Mouse (Mus musculus) 3T3-L1 (cell line): ENCODE data around the gene Rpl18.

Experiments used
- DNase-seq: peaks from one replicate; pipeline ENCODE4 v3.0.0-alpha.2; 2015; ENCODE audit warnings: low read depth, low spot score

Gene Rpl18

GRCm38 (mm10) chr7:45715090-45715708 is at the start of gene Rpl18:
Rpl18 (plus strand) TSS chr7:45715457.
- peak; percentile 98 for DNase-seq

DNA sequence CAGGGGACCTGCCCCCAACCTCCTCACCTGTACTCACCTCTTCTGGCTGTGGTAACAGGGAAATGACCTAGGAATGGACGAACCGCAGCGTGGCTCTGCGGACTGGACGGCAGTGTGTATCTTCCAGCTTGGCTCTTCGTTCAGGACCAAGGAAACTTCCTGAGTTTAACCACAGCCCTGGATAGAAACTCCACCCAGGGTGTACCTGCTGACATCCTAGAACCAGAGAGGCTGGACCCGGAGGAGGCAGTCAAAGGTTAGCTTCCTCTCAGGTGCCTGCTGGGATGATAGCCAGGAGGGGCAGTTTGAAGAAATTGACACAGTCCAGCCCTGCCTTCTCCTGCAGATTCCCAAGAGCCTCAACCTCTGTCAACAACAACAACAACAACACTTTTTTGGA is 49.1 kb upstream of the Rpl18 start, which contains the start of gene Fut2:
TSS of gene Fut2 (minus strand) at position 234 of the 400 bp plus-strand sequence.
- no peak for DNase-seq

- no peak for DNase-seq
These were observed 47.5 kb upstream of the Rpl18 start for GRCm38 (mm10) chr7:45667761-45668160.

- DNase-seq = no peak
These were observed 46.3 kb upstream of the Rpl18 start for GRCm38 (mm10) chr7:45668921-45669320.

GRCm38 (mm10) chr7:45677627-45678295 is 37.5 kb upstream of the Rpl18 start:
- no peak for DNase-seq

GRCm38 (mm10) chr7:45678513-45678912 is 36.7 kb upstream of the Rpl18 start:
- DNase-seq = no peak

DNA sequence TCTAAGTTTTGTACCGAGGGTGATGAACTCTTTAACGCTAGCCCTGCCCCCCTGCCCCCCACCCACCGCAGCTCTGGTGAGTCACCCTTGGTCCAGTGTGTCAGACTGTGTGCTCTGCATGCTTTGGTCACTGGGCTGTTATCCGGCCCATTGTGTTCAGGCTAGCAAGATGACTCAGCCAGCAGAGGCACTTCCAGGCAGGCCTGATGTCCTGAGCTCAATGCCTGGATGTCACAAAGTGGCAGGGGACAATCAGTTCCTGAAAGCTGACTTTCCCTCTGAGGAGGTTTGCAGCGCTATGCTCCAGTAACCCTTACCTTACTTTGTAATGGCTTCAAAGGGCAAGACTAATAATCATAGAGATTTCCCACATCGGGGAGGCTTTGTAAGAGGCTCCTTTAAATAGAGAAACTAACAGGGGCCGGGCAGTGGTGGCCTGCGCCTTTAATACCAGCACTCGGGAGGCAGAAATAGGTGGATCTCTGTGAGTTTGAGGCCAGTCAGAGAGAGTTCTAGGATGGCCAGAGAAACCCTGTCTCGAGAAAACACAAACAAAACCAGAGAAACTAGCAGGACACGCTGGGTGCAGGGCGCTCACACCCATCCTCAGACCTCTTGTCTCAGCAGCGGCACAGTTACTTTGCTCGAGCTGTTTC is 35.2 kb upstream of the Rpl18 start:
- DNase-seq = peak; percentile 87

- DNase-seq = no peak
These were observed 34.1 kb upstream of the Rpl18 start for GRCm38 (mm10) chr7:45681046-45681736.

- peak; percentile 91 for DNase-seq
These were observed 32.8 kb upstream of the Rpl18 start for GRCm38 (mm10) chr7:45682144-45683126.

- no peak for DNase-seq
These were observed 31.7 kb upstream of the Rpl18 start, which contains the start of gene Ntn5 for GRCm38 (mm10) chr7:45683396-45684050. Ntn5 (plus strand) TSS chr7:45684022.

DNA sequence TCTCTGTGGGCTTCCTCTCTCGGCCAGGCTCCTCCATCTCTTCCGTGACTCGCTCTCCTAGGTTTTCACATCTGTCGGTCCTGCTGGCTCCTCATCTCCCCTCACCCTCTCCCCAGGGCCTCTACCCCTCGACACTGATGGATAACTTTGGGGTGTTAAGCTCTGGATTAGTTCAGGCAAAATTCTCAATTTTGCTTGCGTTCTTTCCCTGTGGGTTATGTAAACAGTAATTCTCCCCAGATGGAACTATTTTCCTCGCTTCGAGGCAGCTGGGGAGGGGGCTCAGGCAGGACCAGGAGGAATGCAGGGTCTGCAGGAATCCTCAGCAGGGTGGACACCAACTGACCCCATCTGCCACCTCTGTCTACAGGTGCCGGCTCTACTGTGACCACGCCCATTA is 29.4 kb upstream of the Rpl18 start:
- no peak for DNase-seq

DNA sequence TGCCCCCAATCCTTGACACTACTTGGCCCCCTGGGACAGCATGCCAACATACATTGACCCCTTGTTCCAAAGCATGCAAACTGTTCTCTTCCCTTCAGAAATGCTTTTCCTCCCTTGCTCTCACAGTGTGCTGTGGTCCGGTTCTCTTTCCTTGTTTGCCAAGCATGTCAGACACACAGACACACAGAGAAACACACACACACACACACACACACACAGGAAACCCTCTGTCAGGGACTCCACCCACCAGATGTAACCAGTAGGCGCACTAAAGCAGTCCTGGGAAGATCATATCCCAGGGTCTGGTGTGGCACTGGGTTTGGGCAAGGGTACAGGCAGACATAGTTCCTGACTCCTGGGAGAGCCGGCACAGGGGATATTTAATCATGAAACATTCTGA is 28.4 kb upstream of the Rpl18 start:
- no peak for DNase-seq

DNA sequence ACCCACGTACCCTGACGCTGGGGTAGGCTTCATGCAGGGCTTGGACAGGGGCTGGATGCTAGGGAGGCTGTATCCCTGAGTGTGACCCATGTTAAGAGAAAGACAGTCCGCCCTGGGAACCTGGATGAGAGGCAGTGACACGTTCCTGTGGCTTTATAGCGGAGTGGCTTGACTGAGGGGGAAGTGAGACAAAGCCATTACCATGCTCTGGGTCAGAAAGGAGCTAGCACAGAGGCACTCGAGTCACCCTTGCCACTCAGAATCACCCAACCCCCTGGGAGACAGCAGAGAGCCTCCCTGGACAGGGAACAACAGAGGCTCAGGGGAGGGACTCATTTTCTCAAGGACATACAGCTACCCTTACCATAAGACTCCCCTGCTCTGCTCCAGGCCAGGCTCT is 26.2 kb upstream of the Rpl18 start:
- DNase-seq = no peak

DNA sequence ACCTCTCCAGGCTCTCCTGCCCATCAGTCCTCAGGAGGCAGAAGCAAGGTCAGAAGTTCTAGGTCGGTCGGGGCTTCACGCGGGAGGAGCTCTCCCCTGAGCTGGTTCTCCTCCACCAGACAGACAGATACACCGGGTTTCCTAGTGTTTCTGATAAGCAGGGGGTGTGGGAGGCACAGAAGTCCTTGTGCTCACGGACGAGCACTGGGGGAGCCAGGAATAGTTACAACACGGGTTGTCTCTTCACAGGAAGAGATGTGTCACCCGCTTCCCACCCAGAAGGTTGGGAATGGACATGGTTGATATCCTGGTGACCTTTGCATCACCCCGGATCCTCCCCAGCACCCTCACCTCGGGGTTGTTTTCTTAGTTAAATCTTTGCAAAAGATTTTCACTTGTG is 25.5 kb upstream of the Rpl18 start:
- DNase-seq = no peak

DNA sequence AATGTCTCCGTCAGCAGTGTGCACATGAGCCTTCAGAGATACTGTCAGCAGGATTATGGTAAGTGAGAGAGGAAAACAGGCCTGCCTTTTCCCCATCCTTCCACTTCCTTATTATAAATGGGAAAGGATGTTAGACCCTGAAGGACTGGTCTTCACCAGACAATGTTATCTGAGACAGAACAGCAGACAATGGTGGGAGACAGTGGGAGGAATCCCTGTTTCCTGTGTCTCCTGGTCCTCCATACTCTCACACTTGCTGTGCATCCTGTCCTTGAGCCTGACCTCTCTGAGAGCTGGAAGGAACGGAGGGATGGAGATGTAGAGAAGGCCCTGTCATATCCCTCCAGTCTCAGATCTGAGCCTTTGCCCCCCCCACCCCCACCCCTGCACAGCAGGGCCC is 22.9 kb upstream of the Rpl18 start:
- no peak for DNase-seq

DNA sequence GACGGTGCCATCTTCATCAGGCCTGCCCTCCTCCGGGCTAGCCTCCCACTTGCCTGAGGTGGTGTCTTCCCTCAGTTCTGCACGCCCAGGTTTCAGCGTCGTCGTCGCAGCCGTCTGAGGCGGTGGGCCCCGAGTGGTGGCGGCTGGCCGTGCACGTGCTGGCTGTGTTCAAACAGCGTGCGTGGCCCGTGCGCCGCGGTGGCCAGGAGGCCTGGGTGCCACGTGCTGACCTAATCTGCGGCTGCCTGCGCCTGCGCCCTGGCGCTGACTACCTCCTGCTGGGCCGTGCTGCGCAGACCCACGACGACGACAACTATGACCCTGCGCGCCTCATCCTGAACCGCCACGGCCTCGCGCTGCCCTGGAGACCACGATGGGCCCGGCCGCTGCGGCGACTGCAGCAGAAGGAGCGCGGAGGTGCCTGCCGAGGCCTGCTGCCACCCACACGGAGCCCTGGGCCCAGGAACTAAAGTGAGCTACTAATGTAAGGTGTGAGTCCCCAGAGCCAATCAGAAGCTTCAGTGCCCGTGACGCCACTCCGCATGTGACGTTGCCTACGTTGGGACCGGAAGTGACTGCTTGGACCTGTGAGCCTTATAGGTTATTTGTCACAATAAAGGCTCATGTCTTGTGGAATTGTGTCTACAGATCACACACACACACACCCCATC is 21.2 kb upstream of the Rpl18 start, which contains the start of gene Sec1:
TSS of gene Sec1 (minus strand) at position 482 of the 671 bp plus-strand sequence.
- no peak for DNase-seq

DNA sequence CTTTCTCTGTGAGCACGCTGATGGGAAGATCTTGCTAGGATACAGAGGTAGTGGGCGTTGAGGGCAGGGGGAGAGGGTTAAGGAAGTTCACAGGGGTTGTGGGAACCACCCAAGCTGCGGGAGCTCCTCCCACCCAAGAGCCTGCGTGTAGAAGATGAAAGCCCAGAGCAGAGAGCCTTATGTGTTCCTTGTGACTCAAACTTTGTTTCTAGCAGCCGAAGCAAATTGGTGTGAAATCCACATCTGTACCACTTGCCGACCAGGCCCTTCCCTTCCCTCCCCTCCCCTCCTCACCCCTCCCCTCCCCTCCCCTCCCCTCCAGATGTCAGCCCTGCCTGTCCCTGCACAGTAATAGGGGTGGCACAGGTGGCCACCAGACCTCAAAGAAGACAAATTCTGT is 20.2 kb upstream of the Rpl18 start:
- DNase-seq = no peak

DNA sequence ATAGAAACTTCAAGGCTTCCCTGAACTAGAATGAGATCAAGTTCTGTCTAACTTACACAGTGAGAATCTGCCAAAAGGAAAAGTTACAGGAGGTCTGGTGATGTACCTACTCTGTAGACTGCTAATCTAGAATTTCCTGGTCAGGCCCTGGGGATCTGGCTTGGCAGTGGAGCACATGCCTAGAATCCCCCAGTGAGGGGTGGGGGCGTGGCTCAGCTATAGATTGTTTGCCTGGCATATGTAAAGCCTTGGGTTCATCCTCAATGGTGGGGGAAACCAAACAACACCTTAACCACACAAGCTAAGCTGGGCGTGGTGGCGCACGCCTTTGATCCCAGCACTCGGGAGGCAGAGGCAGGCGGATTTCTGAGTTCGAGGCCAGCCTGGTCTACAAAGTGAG is 17.4 kb upstream of the Rpl18 start:
- DNase-seq = no peak

DNA sequence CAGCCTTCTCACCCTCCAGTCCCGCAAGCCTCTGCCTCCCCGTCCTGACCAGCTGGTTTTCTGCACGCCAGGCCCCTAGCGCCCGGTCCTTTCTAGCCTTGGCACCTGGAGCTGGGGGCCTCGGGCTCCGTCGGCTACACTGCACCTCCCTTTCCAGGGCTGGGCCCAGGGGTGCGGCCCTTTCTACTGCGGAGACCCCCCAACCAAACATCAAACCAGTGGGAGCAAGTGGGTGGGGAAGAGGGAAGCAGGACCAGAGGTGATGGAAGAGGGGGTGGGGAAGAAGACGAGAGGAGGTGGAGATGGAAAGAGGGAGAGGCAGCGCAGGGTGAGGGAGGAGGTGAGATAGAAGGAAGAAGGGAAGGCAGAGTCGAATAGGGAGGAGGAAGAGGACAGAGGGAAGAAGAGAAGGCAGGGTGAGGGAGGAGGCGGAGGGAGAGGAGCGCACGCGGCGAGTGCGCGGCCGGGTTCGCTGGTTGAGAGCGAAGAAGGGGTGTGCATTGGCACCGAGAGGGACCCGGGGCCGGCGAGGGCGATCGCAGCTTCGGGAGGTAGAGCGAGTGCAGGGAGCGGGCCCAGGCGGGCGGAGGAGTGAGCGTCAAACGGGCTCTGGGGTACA is 15.6 kb upstream of the Rpl18 start, which contains the start of gene Car11:
TSS of gene Car11 (plus strand) at position 321 of the 619 bp plus-strand sequence.
- DNase-seq = no peak
